Mouse (Mus musculus): ENCODE data around the gene Rps26. TPM values are rescaled to one million over a fixed set of nuclear protein-coding genes. Genes with fewer than 3 reads are reported as not detected.
"Not testable (repeated sequence)": the region's sequence is repeated elsewhere in the genome, so short reads cannot be mapped to it uniquely, and the experiment has no call there.

Rps26 gene
- polyA plus RNA-seq, 2 experiments, result 1,177 to 1,662 TPM

GRCm38 (mm10) chr10:128639999-128640398 lies 13.5 kb upstream of the Rps26 start:
- peaks cover 48% of the 10 kb centered on the region for H3K36me3 ChIP-seq (ENCODE audit: control insufficient read depth, insufficient read depth, low read length)
- 87% methylated on average over 14 of the region's 14 CpGs for WGBS
- no peak for ATAC-seq (ENCODE audit: low FRiP score, low read depth)

GRCm38 (mm10) chr10:128637011-128637410 lies 10.5 kb upstream of the Rps26 start:
- H3K4me1 ChIP-seq (ENCODE audit: control insufficient read depth, insufficient read depth, low read length), result no peaks in the 10 kb centered on the region
- no peak overlapping the region for H3K4me3 ChIP-seq (replicated peaks; ENCODE audit: low read length)
- no peaks in the 10 kb centered on the region for H3K27me3 ChIP-seq (ENCODE audit: control insufficient read depth, insufficient read depth, low read length)
- H3K36me3 ChIP-seq (ENCODE audit: control insufficient read depth, insufficient read depth, low read length), result peaks cover 72% of the 10 kb centered on the region
- 40% methylated on average over 11 of the region's 11 CpGs for WGBS
- ATAC-seq (ENCODE audit: low FRiP score, low read depth) (no peak), DNase-seq (ENCODE audit: low spot score) (no peak)
- no peak overlapping the region for H3K27ac ChIP-seq (replicated peaks; ENCODE audit: low read depth, low read length)
- H3K9ac ChIP-seq (ENCODE audit: low read depth, low read length, severe bottlenecking), result no peak overlapping the region
- H3K9me3 ChIP-seq (ENCODE audit: control insufficient read depth, low read length), result no peaks in the 10 kb centered on the region
- TF ChIP-seq POLR2A (IDR thresholded peaks at IDR 0.05; ENCODE audit: borderline replicate concordance, extremely low read depth, insufficient read depth, insufficient read length), result no peak
- no peak overlapping the region for H3K4me2 ChIP-seq (replicated peaks; ENCODE audit: low read depth, low read length, severe bottlenecking)

More at GRCm38 (mm10) chr10:128639999-128640398, 13.5 kb upstream of the Rps26 start:
- Histone ChIP-seq H3K4me3 (replicated peaks; ENCODE audit: low read length) (no peak overlapping the region), H3K9ac (ENCODE audit: low read depth, low read length, severe bottlenecking) (no peak overlapping the region), H3K4me1 (ENCODE audit: control insufficient read depth, insufficient read depth, low read length) (peaks cover 3% of the 10 kb centered on the region; the same call in 1 of the 2 replicates), H3K9me3 (ENCODE audit: control insufficient read depth, low read length) (no peaks in the 10 kb centered on the region), H3K4me2 (replicated peaks; ENCODE audit: low read depth, low read length, severe bottlenecking) (no peak overlapping the region), H3K27ac (replicated peaks; ENCODE audit: low read depth, low read length) (no peak overlapping the region), H3K27me3 (ENCODE audit: control insufficient read depth, insufficient read depth, low read length) (no peaks in the 10 kb centered on the region)
- no peak for DNase-seq (ENCODE audit: low spot score)
- no peak for TF ChIP-seq POLR2A (IDR thresholded peaks at IDR 0.05; ENCODE audit: borderline replicate concordance, extremely low read depth, insufficient read depth, insufficient read length)

GRCm38 (mm10) chr10:128636561-128636960 lies 10.0 kb upstream of the Rps26 start:
- no peak overlapping the region for H3K9ac ChIP-seq (ENCODE audit: low read depth, low read length, severe bottlenecking)
- TF ChIP-seq POLR2A (IDR thresholded peaks at IDR 0.05; ENCODE audit: borderline replicate concordance, extremely low read depth, insufficient read depth, insufficient read length), result no peak
- no peak overlapping the region for H3K27ac ChIP-seq (replicated peaks; ENCODE audit: low read depth, low read length)
- DNase-seq (ENCODE audit: low spot score) (no peak), ATAC-seq (ENCODE audit: low FRiP score, low read depth) (no peak)
- H3K4me3 ChIP-seq (replicated peaks; ENCODE audit: low read length), result no peak overlapping the region
- H3K27me3 ChIP-seq (ENCODE audit: control insufficient read depth, insufficient read depth, low read length), result no peaks in the 10 kb centered on the region
- peaks cover 72% of the 10 kb centered on the region for H3K36me3 ChIP-seq (ENCODE audit: control insufficient read depth, insufficient read depth, low read length)
- no peak overlapping the region for H3K4me2 ChIP-seq (replicated peaks; ENCODE audit: low read depth, low read length, severe bottlenecking)
- WGBS, result 61% methylated on average over 6 of the region's 6 CpGs
- H3K4me1 ChIP-seq (ENCODE audit: control insufficient read depth, insufficient read depth, low read length), result no peaks in the 10 kb centered on the region
- no peaks in the 10 kb centered on the region for H3K9me3 ChIP-seq (ENCODE audit: control insufficient read depth, low read length)

GRCm38 (mm10) chr10:128635697-128636096 lies 9.2 kb upstream of the Rps26 start:
- H3K27me3 ChIP-seq (ENCODE audit: control insufficient read depth, insufficient read depth, low read length), result no peaks in the 10 kb centered on the region
- ATAC-seq (ENCODE audit: low FRiP score, low read depth) (no peak), DNase-seq (ENCODE audit: low spot score) (no peak)
- no peaks in the 10 kb centered on the region for H3K4me1 ChIP-seq (ENCODE audit: control insufficient read depth, insufficient read depth, low read length)
- H3K27ac ChIP-seq (replicated peaks; ENCODE audit: low read depth, low read length), result no peak overlapping the region
- H3K4me2 ChIP-seq (replicated peaks; ENCODE audit: low read depth, low read length, severe bottlenecking), result no peak overlapping the region
- no peak overlapping the region for H3K9ac ChIP-seq (ENCODE audit: low read depth, low read length, severe bottlenecking)
- peaks cover 64% of the 10 kb centered on the region for H3K36me3 ChIP-seq (ENCODE audit: control insufficient read depth, insufficient read depth, low read length)
- H3K9me3 ChIP-seq (ENCODE audit: control insufficient read depth, low read length), result no peaks in the 10 kb centered on the region
- 94% methylated on average over 13 of the region's 13 CpGs for WGBS
- TF ChIP-seq POLR2A (IDR thresholded peaks at IDR 0.05; ENCODE audit: borderline replicate concordance, extremely low read depth, insufficient read depth, insufficient read length), result no peak
- H3K4me3 ChIP-seq (replicated peaks; ENCODE audit: low read length), result no peak overlapping the region

GRCm38 (mm10) chr10:128631571-128631970 lies 5.0 kb upstream of the Rps26 start:
- no peak for TF ChIP-seq POLR2A (IDR thresholded peaks at IDR 0.05; ENCODE audit: borderline replicate concordance, extremely low read depth, insufficient read depth, insufficient read length)
- Histone ChIP-seq H3K9ac (ENCODE audit: low read depth, low read length, severe bottlenecking) (no peak overlapping the region), H3K4me1 (ENCODE audit: control insufficient read depth, insufficient read depth, low read length) (no peaks in the 10 kb centered on the region), H3K36me3 (ENCODE audit: control insufficient read depth, insufficient read depth, low read length) (peaks cover 36% of the 10 kb centered on the region), H3K4me2 (replicated peaks; ENCODE audit: low read depth, low read length, severe bottlenecking) (no peak overlapping the region), H3K27ac (replicated peaks; ENCODE audit: low read depth, low read length) (no peak overlapping the region), H3K9me3 (ENCODE audit: control insufficient read depth, low read length) (no peaks in the 10 kb centered on the region), H3K27me3 (ENCODE audit: control insufficient read depth, insufficient read depth, low read length) (no peaks in the 10 kb centered on the region), H3K4me3 (replicated peaks; ENCODE audit: low read length) (no peak overlapping the region)
- 20% methylated on average over 6 of the region's 6 CpGs for WGBS
- no peak for DNase-seq (ENCODE audit: low spot score)
- ATAC-seq (ENCODE audit: low FRiP score, low read depth), result no peak

- not testable (repeated sequence) for H3K9me3 ChIP-seq (ENCODE audit: control insufficient read depth, low read length); H3K9ac ChIP-seq (ENCODE audit: low read depth, low read length, severe bottlenecking); H3K27ac ChIP-seq (replicated peaks; ENCODE audit: low read depth, low read length); H3K4me3 ChIP-seq (replicated peaks; ENCODE audit: low read length); H3K4me1 ChIP-seq (ENCODE audit: control insufficient read depth, insufficient read depth, low read length); H3K27me3 ChIP-seq (ENCODE audit: control insufficient read depth, insufficient read depth, low read length); ATAC-seq (ENCODE audit: low FRiP score, low read depth); H3K4me2 ChIP-seq (replicated peaks; ENCODE audit: low read depth, low read length, severe bottlenecking); DNase-seq (ENCODE audit: low spot score)
- peaks cover 25% of the 10 kb centered on the region for H3K36me3 ChIP-seq (ENCODE audit: control insufficient read depth, insufficient read depth, low read length)
- 82% methylated on average over 5 of the region's 5 CpGs for WGBS
Observed at GRCm38 (mm10) chr10:128630306-128630705, 3.8 kb upstream of the Rps26 start.

All from limb, embryonic 14.5 days (tissue).